Mouse (Mus musculus) right cerebral cortex, postnatal 36 days (tissue): ENCODE data around the gene Strbp.
"Not testable (repeated sequence)": the region's sequence is repeated elsewhere in the genome, so short reads cannot be mapped to it uniquely, and the experiment has no call there.

Experiments
- DNase-seq, 2 experiments: peaks; one replicate each; pipeline ENCODE4 v3.0.0; 2022; ENCODE audit warnings: low spot score in 2 of 2, mixed read lengths in 1 of 2

Gene Strbp

GRCm38 (mm10) chr2:37527587-37527986, 176.1 kb downstream of the Strbp start:
- DNase-seq: no peak

GRCm38 (mm10) chr2:37519286-37519640, 184.4 kb downstream of the Strbp start:
- no peak for DNase-seq

GRCm38 (mm10) chr2:37518561-37519285, 184.9 kb downstream of the Strbp start:
- DNase-seq: no peak

- no peak for DNase-seq
Observed at GRCm38 (mm10) chr2:37516922-37517462, 186.7 kb downstream of the Strbp start.

- DNase-seq: no peak
Observed at GRCm38 (mm10) chr2:37516030-37516710, 187.5 kb downstream of the Strbp start, which contains the start of gene Gpr21. TSS of gene Gpr21 (plus strand) at chr2:37516332.

GRCm38 (mm10) chr2:37511134-37511901, 192.3 kb downstream of the Strbp start:
- no peak for DNase-seq

- not testable (repeated sequence) for DNase-seq
Observed at GRCm38 (mm10) chr2:37505856-37506255, 197.8 kb downstream of the Strbp start.

GRCm38 (mm10) chr2:37497321-37497720, 206.3 kb downstream of the Strbp start:
- DNase-seq: no peak

GRCm38 (mm10) chr2:37488956-37489355, 214.7 kb downstream of the Strbp start:
- no peak for DNase-seq

- no peak for DNase-seq
Observed at GRCm38 (mm10) chr2:37486408-37486807, 217.3 kb downstream of the Strbp start.

GRCm38 (mm10) chr2:37485370-37485769, 218.3 kb downstream of the Strbp start:
- no peak for DNase-seq

- no peak for DNase-seq
Observed at GRCm38 (mm10) chr2:37484165-37484564, 219.5 kb downstream of the Strbp start.

GRCm38 (mm10) chr2:37480039-37480438, 223.6 kb downstream of the Strbp start:
- DNase-seq: no peak

GRCm38 (mm10) chr2:37479559-37479958, 224.1 kb downstream of the Strbp start:
- DNase-seq: no peak

GRCm38 (mm10) chr2:37466266-37466665, 237.4 kb downstream of the Strbp start:
- DNase-seq: no peak

- DNase-seq: no peak
Observed at GRCm38 (mm10) chr2:37460707-37461106, 243.0 kb downstream of the Strbp start.

- DNase-seq: peak in 1 of 2 experiments; percentile 11
Observed at GRCm38 (mm10) chr2:37452376-37452760, 251.3 kb downstream of the Strbp start.

GRCm38 (mm10) chr2:37451667-37452375, 251.8 kb downstream of the Strbp start:
- DNase-seq: peak; percentile 83 to 91

GRCm38 (mm10) chr2:37442611-37443591, 260.8 kb downstream of the Strbp start, which contains the start of the genes Zbtb26, Zbtb6 and Rabgap1:
TSS of gene Zbtb26 (minus strand) at chr2:37443135.
TSS of gene Zbtb6 (minus strand) at chr2:37443171.
TSS of gene Rabgap1 (plus strand) at chr2:37443279.
- peak; percentile 94 to 96 for DNase-seq
